Mouse (Mus musculus): Measurements from ENCODE around the gene Pou1f1. TPM values are rescaled to one million over a fixed set of nuclear protein-coding genes. Genes with fewer than 3 reads are reported as not detected.

The Pou1f1 gene
- polyA plus RNA-seq, 1 experiment, result not detected

GRCm38 (mm10) chr16:65568853-65569252, 48.5 kb downstream of the Pou1f1 start:
- TF ChIP-seq CTCF (IDR thresholded peaks at IDR 0.05; ENCODE audit: borderline replicate concordance, insufficient read depth, low read depth, low read length), result no peak
- TF ChIP-seq POLR2A (IDR thresholded peaks at IDR 0.05; ENCODE audit: borderline replicate concordance, insufficient read depth, low read length), result no peak
- 80% methylated on average over 4 of the region's 4 CpGs for WGBS
- Histone ChIP-seq H3K27me3 (ENCODE audit: control insufficient read depth, insufficient read depth, low read length) (no peaks in the 10 kb centered on the region), H3K4me1 (ENCODE audit: control insufficient read depth, insufficient read depth, low read length) (no peaks in the 10 kb centered on the region; the same call in 1 of the 2 replicates), H3K4me3 (replicated peaks; ENCODE audit: insufficient read depth, low read depth, low read length) (no peak overlapping the region), H3K27ac (ENCODE audit: insufficient read depth, low read length) (no peak overlapping the region)
- no peak for DNase-seq

GRCm38 (mm10) chr16:65577298-65578029, 57.2 kb downstream of the Pou1f1 start:
- DNase-seq, result no peak
- Histone ChIP-seq H3K4me1 (ENCODE audit: control insufficient read depth, insufficient read depth, low read length) (no peaks in the 10 kb centered on the region), H3K27me3 (ENCODE audit: control insufficient read depth, insufficient read depth, low read length) (no peaks in the 10 kb centered on the region), H3K4me3 (replicated peaks; ENCODE audit: insufficient read depth, low read depth, low read length) (no peak overlapping the region), H3K27ac (ENCODE audit: insufficient read depth, low read length) (no peak overlapping the region)
- no peak for TF ChIP-seq CTCF (IDR thresholded peaks at IDR 0.05; ENCODE audit: borderline replicate concordance, insufficient read depth, low read depth, low read length)
- no peak for TF ChIP-seq POLR2A (IDR thresholded peaks at IDR 0.05; ENCODE audit: borderline replicate concordance, insufficient read depth, low read length)
- 44% methylated on average over 6 of the region's 6 CpGs for WGBS

Other genes starting within 250 kb of the Pou1f1 start
- 44.6 and 45.3 TPM in 2 replicates for gene Chmp2b, start 42.2 kb downstream of the Pou1f1 start, polyA plus RNA-seq (2012; rRNA removed)